Mouse (Mus musculus) forebrain, embryonic 11.5 days (tissue): ENCODE measurements around the gene Ints4. TPM values are rescaled to one million over a fixed set of nuclear protein-coding genes. Genes with fewer than 3 reads are reported as not detected.

Source experiments
- ATAC-seq: fragments of 200-750 bp; cut with Nextera tagmentation; replicated peaks from 2 replicates; pipeline ENCODE4 v1.8.0; 2017; ENCODE audit warnings: moderate TSS enrichment; ENCODE audit not compliant: low FRiP score
- DNase-seq: peaks from one replicate; pipeline ENCODE4 v3.0.0-alpha.2; 2017; ENCODE audit warnings: low spot score
- H3K27ac ChIP-seq: fragments of 300-500 bp; sonication (generic); 2 replicates; pipeline ENCODE4 v1.5.1; 2014; ENCODE audit warnings: low read depth, low read length
- H3K27me3 ChIP-seq: fragments of 300-500 bp; sonication (generic); 2 replicates; pipeline ENCODE4 v1.6.1; 2014; ENCODE audit warnings: mild to moderate bottlenecking, low read length, mixed read lengths; ENCODE audit not compliant: control insufficient read depth, insufficient read depth
- H3K36me3 ChIP-seq: fragments of 300-500 bp; sonication (generic); 2 replicates; pipeline ENCODE4 v1.6.1; 2014; ENCODE audit warnings: mild to moderate bottlenecking, low read length, moderate library complexity, mixed read lengths; ENCODE audit not compliant: control insufficient read depth, insufficient read depth
- H3K4me1 ChIP-seq: fragments of 300-500 bp; sonication (generic); replicated peaks from 2 replicates; pipeline ENCODE4 v1.6.1; 2014; ENCODE audit warnings: low read length, mixed read lengths; ENCODE audit not compliant: control insufficient read depth, insufficient read depth
- H3K4me2 ChIP-seq: fragments of 300-500 bp; sonication (generic); 2 replicates; pipeline ENCODE4 v1.6.1; 2014; ENCODE audit warnings: low read depth, mild to moderate bottlenecking, low read length, moderate library complexity, mixed read lengths; ENCODE audit not compliant: severe bottlenecking
- H3K4me3 ChIP-seq: fragments of 300-500 bp; sonication (generic); 2 replicates; pipeline ENCODE4 v1.5.1; 2014; ENCODE audit warnings: low read depth, low read length
- H3K9ac ChIP-seq: fragments of 300-500 bp; sonication (generic); 2 replicates; pipeline ENCODE4 v1.6.1; 2014; ENCODE audit warnings: low read length
- H3K9me3 ChIP-seq: fragments of 300-500 bp; sonication (generic); 2 replicates; pipeline ENCODE4 v1.6.1; 2016; ENCODE audit warnings: low read length, mixed read lengths; ENCODE audit not compliant: control insufficient read depth
- WGBS: fragments of 180-500 bp; shearing (Covaris S2); extraction: QIAGEN DNeasy Blood & Tissue Kit; methylation state at CpG from one replicate; pipeline ENCODE4 v1.1.7; 2014; 5-methylcytosine and 5-hydroxymethylcytosine counted together
- polyA plus RNA-seq: library from polyadenylated mRNA; unstranded; fragments of >200 nt; fragmentation: Nextera tagmentation; extraction: Ambion mirVana; gene quantifications from 2 replicates; pipeline ENCODE4 v1.2.1, GENCODE M21; 2014

The Ints4 gene
- polyA plus RNA-seq, 1 experiment from 2014 or later: 63.4 TPM

DNA sequence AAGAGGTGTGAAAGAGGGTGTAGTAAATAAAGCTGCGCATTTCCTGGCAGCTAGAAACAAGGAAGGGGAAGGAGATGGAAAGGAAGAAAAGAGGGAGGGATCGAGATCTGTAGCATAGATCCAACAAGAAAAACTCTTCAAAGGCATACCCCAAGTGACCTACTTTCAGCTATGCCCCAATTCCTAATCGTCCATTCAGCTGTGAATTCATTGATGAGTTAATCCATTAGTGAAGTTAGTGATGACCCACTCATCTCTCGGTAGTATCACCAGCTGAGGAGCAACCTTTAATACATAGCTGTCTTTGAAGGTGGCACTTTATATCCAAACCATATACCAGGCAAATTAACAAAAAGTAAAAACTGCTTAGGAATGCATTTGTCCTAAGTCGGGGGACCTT, 107.8 kb downstream of the Ints4 start:
- H3K9me3 ChIP-seq: no peaks in the 10 kb centered on the region
- no peak overlapping the region for H3K4me2 ChIP-seq
- H3K9ac ChIP-seq: no peak overlapping the region
- WGBS: 72% methylated on average over 5 of the region's 5 CpGs
- H3K4me3 ChIP-seq: no peak overlapping the region
- no peak for DNase-seq
- 0 out of 2 replicates have a peak, but pooled peaks cover 3% of the 10 kb centered on the region for H3K4me1 ChIP-seq
- no peak for ATAC-seq
- H3K36me3 ChIP-seq: no peaks in the 10 kb centered on the region
- no peak overlapping the region for H3K27ac ChIP-seq
- H3K27me3 ChIP-seq: no peaks in the 10 kb centered on the region

DNA sequence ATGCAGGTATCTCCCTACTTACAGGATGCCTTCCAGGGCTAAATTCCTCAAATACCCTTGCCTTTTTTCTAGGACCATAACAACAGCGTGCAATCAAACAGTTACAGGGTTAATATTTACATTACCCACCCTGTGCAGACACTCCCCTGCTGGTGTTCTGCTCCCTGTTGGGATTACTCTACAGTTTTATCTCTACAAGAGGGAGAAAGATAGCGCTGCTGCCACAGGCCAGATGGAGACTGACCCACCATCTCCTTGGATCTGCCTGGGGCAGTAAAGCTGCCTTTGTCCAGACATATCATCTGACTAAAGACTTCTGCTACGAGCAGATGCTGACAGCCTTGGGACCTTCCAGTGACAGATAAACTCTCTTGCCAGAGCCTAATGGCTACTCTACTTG, 109.7 kb downstream of the Ints4 start:
- ATAC-seq: no peak
- H3K36me3 ChIP-seq: no peaks in the 10 kb centered on the region
- H3K9me3 ChIP-seq: no peaks in the 10 kb centered on the region
- WGBS: 62% methylated on average over 3 of the region's 3 CpGs
- H3K27me3 ChIP-seq: no peaks in the 10 kb centered on the region
- 0 out of 2 replicates have a peak, but pooled peaks cover 3% of the 10 kb centered on the region for H3K4me1 ChIP-seq
- H3K4me3 ChIP-seq: no peak overlapping the region
- no peak overlapping the region for H3K9ac ChIP-seq
- H3K4me2 ChIP-seq: no peak overlapping the region
- H3K27ac ChIP-seq: no peak overlapping the region
- DNase-seq: no peak

Other genes with a start within 250 kb of the Ints4 start
- 2.8 and 2.9 TPM in 2 replicates for gene Usp35, start 148.9 kb upstream of the Ints4 start, polyA plus RNA-seq
- 4.7 and 4.8 TPM in 2 replicates for gene Kctd21, start 148.6 kb upstream of the Ints4 start, polyA plus RNA-seq
- gene Alg8, start 109.3 kb upstream of the Ints4 start, polyA plus RNA-seq: 44.1 and 44.6 TPM in 2 replicates
- 307 and 339 TPM in 2 replicates for gene Ndufc2, start 81.0 kb upstream of the Ints4 start, polyA plus RNA-seq
- gene Thrsp, start 63.2 kb upstream of the Ints4 start, polyA plus RNA-seq: 0.28 TPM in 1 of 2 replicates, not detected in the other
- gene Kctd14, start 29.6 kb upstream of the Ints4 start, polyA plus RNA-seq: 0.87 and 1.3 TPM in 2 replicates
- gene Aamdc, start 98.5 kb downstream of the Ints4 start, polyA plus RNA-seq: 30.5 and 34.3 TPM in 2 replicates
- 25.7 and 25.8 TPM in 2 replicates for gene Rsf1, start 98.9 kb downstream of the Ints4 start, polyA plus RNA-seq
- gene Clns1a, start 215.7 kb downstream of the Ints4 start, polyA plus RNA-seq: 250 and 257 TPM in 2 replicates